Mouse (Mus musculus): ENCODE results near the gene Bbx.

Bbx gene

GRCm38 (mm10) chr16:50432062-50432878 is at the start of gene Bbx:
Gene Bbx (minus strand): TSS chr16:50432390.
- peak; percentile 98 for DNase-seq

GRCm38 (mm10) chr16:50481892-50482291 is 49.7 kb upstream of the Bbx start:
- DNase-seq, result no peak

GRCm38 (mm10) chr16:50481341-50481740 is 49.2 kb upstream of the Bbx start:
- DNase-seq, result no peak

- DNase-seq, result no peak
These were observed 46.5 kb upstream of the Bbx start for GRCm38 (mm10) chr16:50478695-50479094.

- DNase-seq, result no peak
These were observed 45.4 kb upstream of the Bbx start for GRCm38 (mm10) chr16:50477628-50478027.

GRCm38 (mm10) chr16:50462226-50462870 is 30.2 kb upstream of the Bbx start:
- DNase-seq, result no peak

- no peak for DNase-seq
These were observed 27.0 kb upstream of the Bbx start for GRCm38 (mm10) chr16:50459146-50459545.

GRCm38 (mm10) chr16:50456053-50456452 is 23.9 kb upstream of the Bbx start:
- no peak for DNase-seq

- no peak for DNase-seq
These were observed 16.9 kb upstream of the Bbx start for GRCm38 (mm10) chr16:50449086-50449485.

- no peak for DNase-seq
These were observed 12.8 kb upstream of the Bbx start for GRCm38 (mm10) chr16:50445014-50445413.

- DNase-seq, result no peak
These were observed 6.6 kb upstream of the Bbx start for GRCm38 (mm10) chr16:50438816-50439215.

GRCm38 (mm10) chr16:50437788-50438187 is 5.6 kb upstream of the Bbx start:
- no peak for DNase-seq

GRCm38 (mm10) chr16:50437331-50437730 is 5.1 kb upstream of the Bbx start:
- no peak for DNase-seq

GRCm38 (mm10) chr16:50431011-50431981 is 894 bp downstream of the Bbx start:
- DNase-seq, result peak; percentile 45

- DNase-seq, result no peak
These were observed 1.7 kb downstream of the Bbx start for GRCm38 (mm10) chr16:50430515-50430877.

GRCm38 (mm10) chr16:50429692-50430514 is 2.3 kb downstream of the Bbx start:
- peak; percentile 42 for DNase-seq

- DNase-seq, result peak; percentile 14
These were observed 3.1 kb downstream of the Bbx start for GRCm38 (mm10) chr16:50428871-50429691.

- no peak for DNase-seq
These were observed 12.1 kb downstream of the Bbx start for GRCm38 (mm10) chr16:50420130-50420529.

- DNase-seq, result no peak
These were observed 16.8 kb downstream of the Bbx start for GRCm38 (mm10) chr16:50415406-50415805.

- DNase-seq, result no peak
These were observed 29.3 kb downstream of the Bbx start for GRCm38 (mm10) chr16:50402851-50403250.

- DNase-seq, result no peak
These were observed 32.4 kb downstream of the Bbx start for GRCm38 (mm10) chr16:50399775-50400174.
